Mouse (Mus musculus): ENCODE measurements around the gene Atrnl1.

- TF ChIP-seq POLR2A (IDR thresholded peaks at IDR 0.05; ENCODE audit: insufficient read depth, low read length) (no peak), CTCF (IDR thresholded peaks at IDR 0.05; ENCODE audit: low read depth, low read length) (no peak), EP300 (IDR thresholded peaks at IDR 0.05; ENCODE audit: insufficient read depth, low read depth, low read length) (no peak)
Measured at GRCm38 (mm10) chr19:58068114-58068513, 457.3 kb downstream of the Atrnl1 start.
